Mouse (Mus musculus) spleen, adult 12 weeks (tissue): ENCODE measurements around the gene Ric3.
"Not testable (repeated sequence)": the region's sequence is repeated elsewhere in the genome, so short reads cannot be mapped to it uniquely, and the experiment has no call there.

Experiments
- DNase-seq: peaks from one replicate; pipeline ENCODE4 v3.0.0; 2022; ENCODE audit warnings: low spot score

Gene Ric3

GRCm38 (mm10) chr7:109083113-109083812, at the start of gene Ric3:
Ric3 (minus strand) TSS chr7:109083331.
- no peak for DNase-seq

GRCm38 (mm10) chr7:109131565-109131964, 48.4 kb upstream of the Ric3 start:
- DNase-seq: no peak

GRCm38 (mm10) chr7:109129946-109130686, 47.0 kb upstream of the Ric3 start:
- DNase-seq: no peak

GRCm38 (mm10) chr7:109129442-109129841, 46.3 kb upstream of the Ric3 start:
- no peak for DNase-seq

- DNase-seq: no peak
Measured at GRCm38 (mm10) chr7:109115929-109116328, 32.8 kb upstream of the Ric3 start.

- not testable (repeated sequence) for DNase-seq
Measured at GRCm38 (mm10) chr7:109115488-109115887, 32.4 kb upstream of the Ric3 start.

- peak; percentile 79 for DNase-seq
Measured at GRCm38 (mm10) chr7:109114950-109115349, 31.8 kb upstream of the Ric3 start.

GRCm38 (mm10) chr7:109111000-109111399, 27.9 kb upstream of the Ric3 start:
- DNase-seq: peak; percentile 42

GRCm38 (mm10) chr7:109104894-109105293, 21.8 kb upstream of the Ric3 start:
- no peak for DNase-seq

- no peak for DNase-seq
Measured at GRCm38 (mm10) chr7:109101167-109101566, 18.0 kb upstream of the Ric3 start.

GRCm38 (mm10) chr7:109098145-109099018, 15.3 kb upstream of the Ric3 start:
- no peak for DNase-seq

GRCm38 (mm10) chr7:109097203-109097602, 14.1 kb upstream of the Ric3 start:
- no peak for DNase-seq

- DNase-seq: no peak
Measured at GRCm38 (mm10) chr7:109096618-109097017, 13.5 kb upstream of the Ric3 start.

GRCm38 (mm10) chr7:109094294-109094693, 11.2 kb upstream of the Ric3 start:
- no peak for DNase-seq

- DNase-seq: not testable (repeated sequence)
Measured at GRCm38 (mm10) chr7:109091316-109091715, 8.2 kb upstream of the Ric3 start.

GRCm38 (mm10) chr7:109086946-109087345, 3.8 kb upstream of the Ric3 start:
- DNase-seq: no peak

GRCm38 (mm10) chr7:109083813-109084184, 668 bp upstream of the Ric3 start:
- no peak for DNase-seq

GRCm38 (mm10) chr7:109082269-109083112, 640 bp downstream of the Ric3 start:
- no peak for DNase-seq

GRCm38 (mm10) chr7:109072326-109072725, 10.8 kb downstream of the Ric3 start:
- no peak for DNase-seq

GRCm38 (mm10) chr7:109069641-109070040, 13.5 kb downstream of the Ric3 start:
- DNase-seq: no peak

- DNase-seq: no peak
Measured at GRCm38 (mm10) chr7:109059536-109059935, 23.6 kb downstream of the Ric3 start.

- DNase-seq: no peak
Measured at GRCm38 (mm10) chr7:109050831-109051230, 32.3 kb downstream of the Ric3 start.
